8 mouse cellular contexts compared by ENCODE assay signal in genomic region chrX:95166317-95166716, GRCm38 (mm10). TPM values are rescaled to one million over a fixed set of nuclear protein-coding genes. Genes with fewer than 3 reads are reported as not detected.
DNase-seq lines count a peak whose midpoint lies in the region; ATAC-seq and TF ChIP-seq lines count a peak whose summit lies in the region.

No protein-coding gene starts in this region.

- peak overlapping the region; percentile 66 for H3K4me2 ChIP-seq in embryonic facial prominence, embryonic 14.5 days (ENCODE audit: low read depth, low read length)
- peak overlapping the region; percentile 67 for H3K4me2 ChIP-seq in heart, embryonic 11.5 days
- H3K4me2 ChIP-seq in kidney, embryonic 16.5 days (replicated peaks; ENCODE audit: low read depth, low read length), result peak overlapping the region; percentile 68
- H3K4me2 ChIP-seq in myocyte (ENCODE audit: low read depth), result peak overlapping the region; percentile 81

- no peaks in the 10 kb centered on the region for H3K4me1 ChIP-seq in embryonic facial prominence, embryonic 14.5 days (ENCODE audit: control insufficient read depth, insufficient read depth, low read length)
- H3K4me1 ChIP-seq in heart, embryonic 11.5 days (ENCODE audit: control insufficient read depth, insufficient read depth, low read length), result no peaks in the 10 kb centered on the region
- 0 out of 2 replicates have a peak, but pooled peaks cover 2% of the 10 kb centered on the region for H3K4me1 ChIP-seq in kidney, embryonic 16.5 days (ENCODE audit: insufficient read depth, low read length)
- peaks cover 2% of the 10 kb centered on the region; the same call in 1 of the 2 replicates for H3K4me1 ChIP-seq in liver, adult 2 months (ENCODE audit: control insufficient read depth, insufficient read depth, low read length)

- peak overlapping the region; percentile 90 for H3K27ac ChIP-seq in embryonic facial prominence, embryonic 14.5 days (replicated peaks; ENCODE audit: low read depth, low read length)
- peak overlapping the region; percentile 81 for H3K27ac ChIP-seq in heart, embryonic 11.5 days (ENCODE audit: low read depth, low read length)
- H3K27ac ChIP-seq in kidney, embryonic 16.5 days (ENCODE audit: low read length), result peak overlapping the region; percentile 76
- peak overlapping the region; percentile 71 for H3K27ac ChIP-seq in liver, adult 2 months (replicated peaks; ENCODE audit: insufficient read depth, low read depth, low read length)

- no peaks in the 10 kb centered on the region for H3K9me3 ChIP-seq in embryonic facial prominence, embryonic 14.5 days (ENCODE audit: control insufficient read depth, low read length)
- no peaks in the 10 kb centered on the region for H3K9me3 ChIP-seq in heart, embryonic 11.5 days (replicated peaks; ENCODE audit: control insufficient read depth, low read length)
- H3K9me3 ChIP-seq in kidney, embryonic 16.5 days (ENCODE audit: low read length), result no peaks in the 10 kb centered on the region

- peaks cover 4% of the 10 kb centered on the region; the same call in 1 of the 2 replicates for H3K27me3 ChIP-seq in embryonic facial prominence, embryonic 14.5 days (replicated peaks; ENCODE audit: control insufficient read depth, insufficient read depth, low read length)
- no peaks in the 10 kb centered on the region for H3K27me3 ChIP-seq in heart, embryonic 11.5 days (ENCODE audit: control insufficient read depth, insufficient read depth, low read length)
- H3K27me3 ChIP-seq in kidney, embryonic 16.5 days (ENCODE audit: insufficient read depth, low read length), result peaks cover 6% of the 10 kb centered on the region
- H3K27me3 ChIP-seq in liver, adult 2 months (ENCODE audit: control insufficient read depth, insufficient read depth, low read length), result no peaks in the 10 kb centered on the region
- H3K27me3 ChIP-seq in myocyte (ENCODE audit: control insufficient read depth, insufficient read depth, insufficient read length), result no peaks in the 10 kb centered on the region
- H3K27me3 ChIP-seq in splenic B cell, adult 2 months (ENCODE audit: control insufficient read depth, insufficient read depth, low read length, poor library complexity, severe bottlenecking), result no peaks in the 10 kb centered on the region

- DNase-seq in 3T3-L1 (ENCODE audit: low read depth, low spot score), result peak; percentile 97
- peak; percentile 88 to 89 for DNase-seq in adrenal gland, postnatal 36 days
- peak; percentile 98 for DNase-seq in embryonic facial prominence, embryonic 14.5 days (ENCODE audit: low spot score)
- DNase-seq in liver, adult 2 months (ENCODE audit: extremely low read depth, low read depth, low spot score), result peak; percentile 89
- peak; percentile 73 for DNase-seq in splenic B cell, adult 2 months (ENCODE audit: low read depth, low spot score)

- ATAC-seq in embryonic facial prominence, embryonic 14.5 days (ENCODE audit: low read depth), result peak; percentile 100
- ATAC-seq in heart, embryonic 11.5 days (replicated peaks; ENCODE audit: insufficient number of reproducible peaks, low FRiP score, low TSS enrichment), result peak; percentile 92
- ATAC-seq in kidney, embryonic 16.5 days (ENCODE audit: low FRiP score, low TSS enrichment), result peak; percentile 99

- TF ChIP-seq CTCF in liver, adult 2 months (IDR thresholded peaks at IDR 0.05; ENCODE audit: low read depth, low read length), result no peak

- peak overlapping the region; percentile 68 for H3K9ac ChIP-seq in embryonic facial prominence, embryonic 14.5 days (ENCODE audit: low read depth, low read length)
- peak overlapping the region; percentile 73 for H3K9ac ChIP-seq in heart, embryonic 11.5 days (ENCODE audit: low read depth, low read length)
- peak overlapping the region; percentile 72 for H3K9ac ChIP-seq in kidney, embryonic 16.5 days (replicated peaks; ENCODE audit: low read length)
- peak overlapping the region; percentile 58 for H3K9ac ChIP-seq in liver, adult 2 months (ENCODE audit: low read depth, low read length)

- H3ac ChIP-seq in myocyte (ENCODE audit: control insufficient read depth, insufficient read length), result no peak overlapping the region

- H3K4me3 ChIP-seq in embryonic facial prominence, embryonic 14.5 days (ENCODE audit: low read depth, low read length), result peak overlapping the region; percentile 48
- peak overlapping the region; percentile 51 for H3K4me3 ChIP-seq in heart, embryonic 11.5 days (ENCODE audit: low read depth, low read length)
- peak overlapping the region; percentile 57 for H3K4me3 ChIP-seq in kidney, embryonic 16.5 days (ENCODE audit: low read length)
- peak overlapping the region; percentile 64 for H3K4me3 ChIP-seq in liver, adult 2 months (ENCODE audit: insufficient read depth, low read depth, low read length)
- H3K4me3 ChIP-seq in myocyte, result peak overlapping the region; percentile 49

- no peaks in the 10 kb centered on the region for H3K79me2 ChIP-seq in liver, adult 2 months (ENCODE audit: control insufficient read depth, insufficient read depth, low read length)
- H3K79me2 ChIP-seq in myocyte (ENCODE audit: control insufficient read depth, insufficient read depth), result no peaks in the 10 kb centered on the region

- H3K36me3 ChIP-seq in embryonic facial prominence, embryonic 14.5 days (ENCODE audit: control insufficient read depth, insufficient read depth, low read length), result no peaks in the 10 kb centered on the region
- H3K36me3 ChIP-seq in heart, embryonic 11.5 days (ENCODE audit: control insufficient read depth, insufficient read depth, low read length), result no peaks in the 10 kb centered on the region
- H3K36me3 ChIP-seq in kidney, embryonic 16.5 days (ENCODE audit: insufficient read depth, low read length), result no peaks in the 10 kb centered on the region
- H3K36me3 ChIP-seq in liver, adult 2 months (ENCODE audit: control insufficient read depth, insufficient read depth, low read length), result no peaks in the 10 kb centered on the region
- H3K36me3 ChIP-seq in myocyte (ENCODE audit: control insufficient read depth, insufficient read depth), result no peaks in the 10 kb centered on the region
- H3K36me3 ChIP-seq in splenic B cell, adult 2 months (ENCODE audit: control insufficient read depth, insufficient read depth, low read length, poor library complexity, severe bottlenecking), result no peaks in the 10 kb centered on the region

- TF ChIP-seq POLR2A in liver, adult 2 months (IDR thresholded peaks at IDR 0.05; ENCODE audit: extremely low read depth, insufficient read depth, low read length), result peak; percentile 58
- peak; percentile 60 for TF ChIP-seq POLR2A in myocyte (IDR thresholded peaks at IDR 0.05; ENCODE audit: insufficient read length, low read depth)

- WGBS in embryonic facial prominence, embryonic 14.5 days, result 15% methylated on average over 16 of the region's 16 CpGs
- WGBS in heart, embryonic 11.5 days (ENCODE audit: insufficient replicate concordance), result 16% methylated on average over 16 of the region's 16 CpGs
- WGBS in kidney, embryonic 16.5 days, result 23% methylated on average over 16 of the region's 16 CpGs
- WGBS in liver, adult 2 months, result under 1% methylated on average over 16 of the region's 16 CpGs

TF ChIP-seq in myocyte, 11 proteins besides CTCF, POLR2A, EP300 and RAD21:
- TF ChIP-seq USF1 (IDR thresholded peaks at IDR 0.05; ENCODE audit: low read depth) (no peak), E2F4 (IDR thresholded peaks at IDR 0.05; ENCODE audit: insufficient read depth) (no peak), TCF3 (IDR thresholded peaks at IDR 0.05; ENCODE audit: insufficient read length, low read depth) (no peak), SRF (IDR thresholded peaks at IDR 0.05; ENCODE audit: control insufficient read depth, insufficient read length, low read depth) (no peak), MYOD1 (IDR thresholded peaks at IDR 0.05; ENCODE audit: control insufficient read depth in 1 of 3, insufficient read length in 2 of 3, low read depth in 2 of 3) (peak; percentile 11 to 87 (median 78)), MYOG (IDR thresholded peaks at IDR 0.05; ENCODE audit: control insufficient read depth in 1 of 3, insufficient read depth in 1 of 3, insufficient read length in 2 of 3, low read depth in 2 of 3) (no peak), REST (IDR thresholded peaks at IDR 0.05; ENCODE audit: insufficient read depth, insufficient read length) (no peak)

RNA-seq across cellular contexts. Expression of gene Arhgef9, which starts 30.3 kb away (rescaled TPM):
- total RNA-seq in adrenal gland, postnatal 36 days (2021), result 10 to 100 TPM; 11.8 to 15.3 TPM
- polyA plus RNA-seq in embryonic facial prominence, embryonic 14.5 days (2014; fragmentation: Nextera tagmentation; extraction: Ambion mirVana), result 14.4 and 15.7 TPM in 2 replicates
- 7.8 and 10.0 TPM in 2 replicates for polyA plus RNA-seq in heart, embryonic 11.5 days (2014; fragmentation: Nextera tagmentation; extraction: Ambion mirVana)
- polyA plus RNA-seq in kidney, embryonic 16.5 days (2015; fragmentation: Nextera tagmentation; extraction: Ambion mirVana), result 15.1 and 15.8 TPM in 2 replicates
- total RNA-seq in liver, adult 2 months (2014; rRNA removed), result 1.3 and 4.3 TPM in 2 replicates
- polyA plus RNA-seq in liver, adult 2 months (2012; rRNA removed), result 1.3 and 1.7 TPM in 2 replicates
- 2.4 TPM for polyA plus RNA-seq in myocyte (2012; fragmentation: generic; extraction: Trizol)

Comparison
In these comparisons a context has a peak if more than half of its experiments do, and no peak if none do; other contexts are left out.
1. Peak in every context shown above with its lines: DNase-seq, ATAC-seq, H3K4me3 ChIP-seq and H3K27ac ChIP-seq.